Mouse (Mus musculus) embryonic stem cell, embryonic (primary cell): ENCODE results near the gene Epas1.

ENCODE experiments used
- CTCF ChIA-PET, 4 experiments: fragments of 300-600 bp in 2 of 4; fragments of 350-600 bp in 2 of 4; sonication (Branson Sonifier 250); formaldehyde crosslinking; loops; one replicate each; lab custom pipeline; 2022; ENCODE audit warnings: inconsistent platforms in 2 of 4; lab: Charles Lee
- POLR2A ChIA-PET, 4 experiments: fragments of 300-600 bp in 2 of 4; fragments of 350-600 bp in 2 of 4; sonication (Branson Sonifier 250); formaldehyde crosslinking; loops; one replicate each; lab custom pipeline; 2022; ENCODE audit warnings: antibody characterized with exemption in 4 of 4, inconsistent platforms in 1 of 4; lab: Charles Lee

Gene Epas1

GRCm38 (mm10) chr17:86828500-86828899 is 75.0 kb downstream of the Epas1 start:
- ChIA-PET POLR2A (interaction anchor here in 1 of 4 experiments (1.3 kb wide), 1 partner anchor 54 kb away, joined by 3 read pairs; no protein-coding TSS in a partner anchor), CTCF (no interaction called here)

DNA sequence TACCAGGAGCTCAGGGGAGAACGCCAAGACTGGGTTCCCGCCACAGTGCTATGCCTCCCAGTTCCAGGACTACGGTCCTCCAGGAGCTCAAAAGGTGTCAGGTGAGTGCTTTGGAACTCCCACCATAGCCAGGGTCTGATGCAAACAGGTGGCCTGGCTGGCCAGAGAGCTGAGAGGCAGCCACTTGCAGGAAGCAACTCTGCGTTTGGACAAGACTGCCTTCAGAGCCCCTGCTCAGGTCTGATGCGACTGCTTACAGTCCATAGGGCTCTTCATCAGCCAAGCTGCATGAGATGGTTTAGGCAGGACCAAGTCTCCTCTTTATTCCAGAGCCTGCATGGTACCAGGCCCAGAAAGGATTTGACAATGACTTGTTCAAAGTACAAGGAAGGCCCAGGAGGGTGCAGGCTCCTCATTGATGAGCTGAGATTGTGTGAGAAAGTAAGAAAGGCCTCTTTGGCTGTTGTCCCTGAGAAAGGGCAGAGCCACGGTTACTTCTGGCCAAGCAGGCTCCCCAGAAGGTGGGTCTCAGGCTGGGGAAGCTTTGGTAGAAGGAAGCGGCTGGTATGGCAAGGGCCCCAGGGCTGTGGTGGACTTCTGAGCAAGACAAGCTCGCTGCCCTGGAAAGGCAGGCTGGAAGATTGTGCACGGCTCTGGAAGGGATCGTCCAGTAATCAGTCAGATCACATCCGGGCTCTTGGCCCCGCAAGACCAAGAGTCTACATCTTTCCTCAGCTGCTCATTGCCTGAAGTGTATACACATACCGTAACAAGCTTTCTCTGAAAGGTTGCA is 76.1 kb downstream of the Epas1 start:
- ChIA-PET CTCF (interaction anchor here in 1 of 4 experiments (0.6 kb wide), 1 partner anchor 143 kb away, joined by 5 read pairs; no protein-coding TSS in a partner anchor), POLR2A (interaction anchor here in 2 of 4 experiments (0.8 to 1.5 kb wide), 4 partner anchors 21 to 617 kb away, joined by 3 to 4 read pairs (median 3); partner anchors contain the start of genes Calm2 (in 1 of the 2) and Epas1 (in 1 of the 2))

DNA sequence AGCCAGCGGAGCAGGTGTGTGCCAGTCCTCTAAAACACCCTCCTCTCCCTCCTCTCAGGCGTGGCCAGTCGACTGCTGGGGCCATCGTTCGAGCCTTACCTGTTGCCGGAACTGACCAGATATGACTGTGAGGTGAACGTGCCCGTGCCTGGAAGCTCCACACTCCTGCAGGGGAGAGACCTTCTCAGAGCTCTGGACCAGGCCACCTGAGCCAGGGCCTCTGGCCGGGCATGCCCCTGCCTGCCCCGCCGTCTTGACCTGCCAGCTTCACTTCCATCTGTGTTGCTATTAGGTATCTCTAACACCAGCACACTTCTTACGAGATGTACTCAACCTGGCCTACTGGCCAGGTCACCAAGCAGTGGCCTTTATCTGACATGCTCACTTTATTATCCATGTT is 77.4 kb downstream of the Epas1 start:
- ChIA-PET CTCF (no interaction called here), POLR2A (interaction anchor here in 3 of 4 experiments (0.6 to 1.5 kb wide), 4 partner anchors 8 to 638 kb away, joined by 3 to 6 read pairs (median 4); partner anchors contain the start of gene Epas1 (in 1 of the 3))

GRCm38 (mm10) chr17:86832562-86833327 is 79.2 kb downstream of the Epas1 start:
- ChIA-PET POLR2A (interaction anchor here in 3 of 4 experiments (0.6 to 2.2 kb wide), 6 partner anchors 13 to 80 kb away, joined by 3 to 7 read pairs (median 4); no protein-coding TSS in a partner anchor), CTCF (interaction anchor here (0.5 to 3.1 kb wide), 68 partner anchors 8 to 1033 kb away, joined by 3 to 21 read pairs (median 3); partner anchors contain the start of genes Cript (in 1 of the 4), Epas1 (in 1 of the 4) and Pigf (in 1 of the 4))

DNA sequence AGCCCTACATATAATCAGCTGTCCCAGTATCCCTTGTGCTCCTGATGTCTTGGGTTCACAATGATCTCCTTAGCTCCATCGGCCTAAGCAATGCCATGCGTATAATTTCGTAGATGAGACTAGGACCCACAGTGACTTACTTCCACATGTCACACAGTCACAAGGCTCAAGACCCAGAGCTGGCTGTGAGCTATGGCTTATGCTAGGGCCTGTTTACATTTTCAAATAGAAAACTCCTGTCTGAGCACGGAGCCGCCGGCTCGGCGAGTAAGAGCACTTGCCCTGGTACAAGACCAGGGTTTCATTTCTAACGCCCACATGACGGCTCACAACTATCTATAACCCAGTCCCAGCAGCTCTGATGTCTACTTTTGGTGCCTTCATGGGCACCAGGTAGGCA is 80.4 kb downstream of the Epas1 start:
- POLR2A ChIA-PET = interaction anchor here in 1 of 4 experiments (1.4 kb wide), 1 partner anchor 12 kb away, joined by 3 read pairs; no protein-coding TSS in a partner anchor
- CTCF ChIA-PET = interaction anchor here in 2 of 4 experiments (0.7 to 3.1 kb wide), 3 partner anchors 9 to 73 kb away, joined by 3 to 21 read pairs (median 4); no protein-coding TSS in a partner anchor

- ChIA-PET CTCF (no interaction called here), POLR2A (interaction anchor here in 1 of 4 experiments (0.6 kb wide), 1 partner anchor 1018 kb away, joined by 3 read pairs; no protein-coding TSS in a partner anchor)
Observed at GRCm38 (mm10) chr17:86839308-86839707, 85.8 kb downstream of the Epas1 start.

- POLR2A ChIA-PET = interaction anchor here in 1 of 4 experiments (0.6 to 1.1 kb wide), 3 partner anchors 21 to 93 kb away, joined by 3 to 4 read pairs (median 3); no protein-coding TSS in a partner anchor
Observed at GRCm38 (mm10) chr17:86850700-86851337, 97.3 kb downstream of the Epas1 start.

DNA sequence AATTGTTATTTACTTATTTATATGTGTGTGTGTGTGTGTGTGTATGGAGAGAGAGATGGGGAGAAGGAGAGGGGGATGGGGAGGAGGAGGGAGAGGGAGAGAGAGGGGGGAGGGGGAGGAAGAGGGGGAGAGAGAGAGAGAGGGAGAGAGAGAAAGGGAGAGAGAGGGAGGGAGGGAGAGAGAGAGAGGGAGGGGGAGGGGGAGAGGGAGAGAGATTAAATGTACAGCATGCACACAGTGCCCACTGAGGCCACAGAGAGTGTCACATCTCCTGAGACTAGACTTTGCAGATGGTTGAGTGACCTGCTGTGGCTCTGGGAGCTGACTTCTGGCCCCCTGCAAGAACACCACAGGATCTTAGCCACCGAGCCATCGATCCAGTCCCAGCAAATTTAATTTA is 98.3 kb downstream of the Epas1 start:
- ChIA-PET CTCF (no interaction called here), POLR2A (interaction anchor here in 1 of 4 experiments (0.6 to 0.7 kb wide), 2 partner anchors 45 to 61 kb away, joined by 3 to 4 read pairs; no protein-coding TSS in a partner anchor)

More at GRCm38 (mm10) chr17:86850700-86851337, 97.3 kb downstream of the Epas1 start:
- CTCF ChIA-PET = interaction anchor here in 1 of 4 experiments (0.6 kb wide), 1 partner anchor 382 kb away, joined by 3 read pairs; no protein-coding TSS in a partner anchor

DNA sequence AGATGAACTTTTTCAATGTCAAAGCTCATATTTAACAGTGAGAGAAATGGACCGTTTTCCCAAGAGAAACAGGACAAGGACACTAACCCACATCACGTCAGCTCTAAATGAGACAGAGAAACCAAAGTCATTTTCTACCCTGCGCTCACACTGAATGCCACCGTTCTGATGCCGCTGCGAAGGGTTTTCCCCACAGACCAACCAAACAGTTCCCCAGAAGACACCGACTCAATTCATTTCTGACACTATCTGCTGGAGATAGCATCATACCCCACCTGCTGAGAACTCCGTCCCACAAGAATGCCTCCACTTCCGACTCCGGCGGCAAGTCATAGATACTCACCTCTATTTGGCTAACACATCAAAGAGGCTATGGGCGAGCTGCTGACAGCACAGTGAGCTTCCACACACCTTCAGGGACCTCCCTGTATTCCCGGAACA is 99.1 kb downstream of the Epas1 start:
- CTCF ChIA-PET = interaction anchor here in 2 of 4 experiments (0.5 to 1.3 kb wide), 2 partner anchors 15 to 20 kb away, joined by 5 to 7 read pairs; no protein-coding TSS in a partner anchor

GRCm38 (mm10) chr17:86870586-86870985 is 117.1 kb downstream of the Epas1 start:
- ChIA-PET CTCF (no interaction called here), POLR2A (no interaction called here)

More for the DNA sequence above, 99.1 kb downstream of the Epas1 start:
- POLR2A ChIA-PET = interaction anchor here in 1 of 4 experiments (0.6 to 1.4 kb wide), 2 partner anchors 26 to 62 kb away, joined by 3 to 4 read pairs; no protein-coding TSS in a partner anchor

DNA sequence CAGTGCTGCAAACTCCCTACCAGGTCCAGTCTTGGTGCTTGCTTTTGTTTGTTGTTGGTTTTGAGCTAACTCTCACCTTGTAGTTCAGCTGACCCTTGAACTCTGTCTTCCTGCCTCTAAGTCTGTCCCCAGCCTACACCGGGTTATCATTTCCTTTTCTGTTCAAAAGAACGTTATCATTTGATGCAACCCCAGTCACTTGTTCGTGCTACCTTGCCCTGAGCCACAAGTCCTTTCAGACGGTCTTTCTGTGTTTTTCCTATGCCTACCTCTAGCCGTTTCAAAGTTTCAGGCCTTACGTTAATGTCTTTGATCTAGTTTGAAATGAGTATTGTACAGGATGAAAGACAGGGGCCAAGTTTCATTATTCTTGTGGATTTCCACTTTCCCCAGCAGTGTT is 119.1 kb downstream of the Epas1 start:
- ChIA-PET POLR2A (no interaction called here), CTCF (interaction anchor here in 1 of 4 experiments (1.0 kb wide), 1 partner anchor 40 kb away, joined by 3 read pairs; no protein-coding TSS in a partner anchor)

GRCm38 (mm10) chr17:86876940-86877339 is 123.4 kb downstream of the Epas1 start:
- ChIA-PET POLR2A (interaction anchor here in 1 of 4 experiments (0.5 to 0.6 kb wide), 2 partner anchors 414 to 572 kb away, joined by 3 to 4 read pairs; no protein-coding TSS in a partner anchor), CTCF (interaction anchor here in 1 of 4 experiments (0.7 kb wide), 1 partner anchor 321 kb away, joined by 3 read pairs; no protein-coding TSS in a partner anchor)

DNA sequence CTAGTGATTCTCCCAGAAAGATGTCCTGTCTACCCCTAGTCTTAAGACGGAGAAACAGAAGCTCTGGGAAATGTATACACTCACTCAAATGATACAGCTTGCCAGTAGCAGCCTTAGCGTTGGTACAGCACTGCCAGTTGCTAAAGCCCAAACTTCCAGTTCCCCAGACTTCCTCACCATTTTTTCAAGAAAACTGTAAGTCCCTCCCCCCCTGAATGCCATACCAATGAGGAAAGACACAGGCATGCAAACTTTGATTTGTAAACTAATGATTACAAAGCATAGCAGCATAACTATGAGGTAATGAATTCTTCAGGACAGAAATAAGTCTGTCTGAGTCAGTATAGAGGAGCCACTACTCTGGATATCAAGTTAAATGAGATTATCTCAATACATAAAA is 124.2 kb downstream of the Epas1 start:
- ChIA-PET POLR2A (no interaction called here), CTCF (interaction anchor here in 1 of 4 experiments (0.7 kb wide), 1 partner anchor 652 kb away, joined by 6 read pairs; no protein-coding TSS in a partner anchor)

- POLR2A ChIA-PET = no interaction called here
- CTCF ChIA-PET = no interaction called here
Observed at GRCm38 (mm10) chr17:86880056-86880455, 126.6 kb downstream of the Epas1 start.

GRCm38 (mm10) chr17:86880461-86881044 is 127.1 kb downstream of the Epas1 start:
- ChIA-PET POLR2A (no interaction called here), CTCF (interaction anchor here in 2 of 4 experiments (0.6 to 0.9 kb wide), 2 partner anchors 48 to 1200 kb away, joined by 3 to 5 read pairs; no protein-coding TSS in a partner anchor)
